Mouse (Mus musculus) heart, postnatal 0 days (tissue): ENCODE measurements around the gene Serpina11.

ENCODE experiments used
- CTCF ChIP-seq: IDR thresholded peaks from 2 replicates; pipeline ENCODE4 v1.5.1; 2016; ENCODE audit warnings: antibody characterized with exemption, control low read depth, low read depth
- EP300 ChIP-seq: IDR thresholded peaks from 2 replicates; pipeline ENCODE4 v1.6.1; 2016; ENCODE audit warnings: antibody characterized with exemption, low read depth

- no peak for TF ChIP-seq CTCF
- TF ChIP-seq EP300 = no peak
Measured at GRCm38 (mm10) chr12:103966761-103967160, 23.0 kb downstream of the Serpina11 start.
